Mouse (Mus musculus) left cerebral cortex, adult 2 months (tissue): ENCODE measurements at regions not wholly inside any gene's neighbourhood (a gene's known extent, or its start where the extent isn't known, plus 50 kb on each side); places are given as distances from the start of the nearest gene placed in this dataset.

Source experiments
- DNase-seq, 2 experiments: peaks; one replicate each; pipeline ENCODE4 v3.0.0; 2021 to 2022; ENCODE audit warnings: low spot score in 2 of 2, mixed read lengths in 1 of 2; ENCODE audit errors: extremely low spot score in 1 of 2
- H3K27ac ChIP-seq: fragments of 200-600 bp; 2 replicates; pipeline ENCODE4 v1.8.1; 2022
- H3K4me3 ChIP-seq: fragments of 200-600 bp; 2 replicates; pipeline ENCODE4 v1.8.1; 2022
- CTCF ChIP-seq: fragments of 200-600 bp; IDR thresholded peaks from 2 replicates; pipeline ENCODE4 v1.8.1; 2022; ENCODE audit warnings: antibody characterized with exemption, mild to moderate bottlenecking, moderate library complexity
- intact Hi-C: fragments of 180-260 bp; cut with DNase I; formaldehyde crosslinking; loops from one replicate; pipeline ENCODE4 v1.15.1; 2025

DNA sequence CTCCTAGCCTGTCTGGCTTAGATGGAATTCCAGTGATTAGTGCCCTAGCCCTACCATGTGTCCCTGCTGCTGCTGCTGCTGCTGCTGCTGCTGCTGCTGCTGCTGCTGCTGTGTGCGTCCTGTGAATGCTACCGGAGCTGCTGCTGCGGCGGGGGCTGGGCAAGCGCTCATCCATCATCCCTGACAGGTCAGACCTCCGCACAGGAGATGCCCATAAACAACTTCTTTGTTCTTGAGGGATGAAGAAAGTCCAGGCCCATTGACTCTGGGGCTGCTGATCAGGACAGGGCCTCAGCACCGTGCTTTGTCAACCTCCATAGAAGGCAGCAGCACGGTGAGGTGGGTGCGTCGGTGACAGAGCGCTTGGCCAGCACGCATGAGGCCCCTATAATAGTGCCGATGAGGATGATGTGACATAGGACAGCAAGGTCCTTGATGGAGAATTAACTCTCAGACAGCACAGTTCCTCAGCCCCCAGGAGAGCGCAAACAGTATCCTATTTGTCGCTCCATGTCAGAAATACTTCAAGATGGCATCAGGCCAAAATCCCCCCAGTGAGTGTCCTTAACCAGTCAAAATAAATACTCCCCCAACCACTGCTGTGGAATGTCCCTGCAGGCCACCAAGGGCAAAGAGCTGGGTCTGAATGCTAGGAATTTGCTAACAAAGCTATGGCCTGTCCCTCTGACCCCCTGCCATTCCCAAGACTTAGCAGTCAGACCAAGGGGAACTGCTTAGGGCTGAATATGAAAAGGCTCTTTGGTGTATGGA lies 95.1 kb upstream of the Errfi1 start:
- intact Hi-C loops: loop anchor here (5.0 kb wide), 1 partner anchor 94 kb away; the partner anchor contains the start of gene Errfi1
- no peak for TF ChIP-seq CTCF
- no peak overlapping the region for H3K4me3 ChIP-seq
- peak overlapping the region; percentile 24 for H3K27ac ChIP-seq
- DNase-seq: no peak

DNA sequence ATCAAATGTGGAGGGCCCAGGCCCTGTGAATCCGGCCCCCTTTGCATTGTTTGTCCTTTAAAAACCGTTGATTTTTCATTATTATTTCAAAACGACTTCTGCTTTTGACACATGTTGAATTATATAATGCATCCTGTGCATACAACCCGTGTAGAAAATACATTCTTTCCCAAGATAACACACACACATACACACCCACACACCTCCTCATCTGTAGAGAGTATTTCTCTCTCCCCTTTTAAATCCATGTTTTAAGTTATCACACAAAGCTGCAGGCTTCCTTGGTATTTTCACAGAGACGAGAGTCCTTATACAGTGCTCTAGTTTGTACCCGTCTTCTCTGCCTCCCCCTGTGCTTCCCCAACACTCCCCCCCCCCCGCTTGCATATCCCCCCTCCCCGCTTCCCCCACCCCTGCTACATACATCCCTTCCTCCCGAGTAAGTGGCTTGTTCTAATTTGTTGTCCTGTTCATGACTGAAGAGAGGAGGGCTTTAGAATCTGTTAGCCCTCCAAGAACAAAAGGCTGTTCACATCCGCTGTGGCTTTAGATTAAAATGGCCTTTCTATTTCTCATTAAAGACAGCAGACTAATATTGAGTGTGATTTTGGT lies 95.8 kb upstream of the Errfi1 start:
- Histone ChIP-seq H3K27ac (peak overlapping the region; percentile 64), H3K4me3 (no peak overlapping the region)
- intact Hi-C loops: loop anchor here (5.0 kb wide), 1 partner anchor 94 kb away; the partner anchor contains the start of gene Errfi1
- no peak for DNase-seq
- TF ChIP-seq CTCF: no peak

DNA sequence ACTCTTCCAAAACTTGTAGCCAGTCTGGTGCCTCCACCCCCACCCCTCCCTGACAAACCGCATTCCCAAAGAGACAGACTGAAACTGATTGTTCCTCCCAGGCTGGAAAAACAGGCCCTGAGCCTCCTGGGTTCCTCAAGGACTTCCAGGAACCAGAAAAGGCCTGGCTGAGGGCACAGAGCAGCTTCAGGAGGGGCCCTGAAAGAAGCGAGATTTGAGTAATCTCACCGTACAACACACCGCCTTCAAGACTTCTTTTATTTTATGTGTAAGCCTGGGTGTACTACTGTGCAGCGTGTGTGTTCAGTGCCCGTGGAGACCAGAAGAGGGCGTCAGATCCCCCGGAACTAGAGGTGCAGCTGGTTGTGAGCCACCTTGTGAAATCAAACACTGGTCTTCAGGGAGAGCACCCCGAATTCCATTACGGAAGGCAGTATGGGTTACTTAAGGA lies 96.4 kb upstream of the Errfi1 start:
- peak; percentile 28 for TF ChIP-seq CTCF
- Histone ChIP-seq H3K4me3 (no peak overlapping the region), H3K27ac (peak overlapping the region; percentile 64)
- no peak for DNase-seq
- intact Hi-C loops: loop anchor here (5.0 kb wide), 1 partner anchor 95 kb away; the partner anchor contains the start of gene Errfi1

DNA sequence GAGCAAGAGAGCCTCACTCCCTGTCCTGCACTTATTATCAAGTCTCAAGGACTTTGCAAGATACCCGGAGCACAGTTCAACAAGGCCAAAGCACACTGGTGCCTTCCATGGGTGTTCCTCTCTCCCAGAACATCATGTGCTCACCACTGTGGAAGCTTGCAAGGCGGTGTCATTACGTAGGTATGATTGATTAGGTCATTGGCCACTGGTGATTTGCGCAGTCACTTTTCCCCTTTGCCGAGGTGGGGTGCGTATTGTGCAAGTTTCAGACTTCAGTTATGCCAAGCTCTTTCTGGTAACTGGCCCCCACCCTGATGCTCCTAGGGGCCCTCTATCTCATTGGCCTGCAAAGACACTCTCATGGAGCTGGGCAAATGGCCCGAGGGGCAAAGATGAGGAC lies 98.3 kb upstream of the Errfi1 start:
- TF ChIP-seq CTCF: no peak
- intact Hi-C loops: loop anchor here (5.0 kb wide), 1 partner anchor 97 kb away; the partner anchor contains the start of gene Errfi1
- Histone ChIP-seq H3K27ac (no peak overlapping the region), H3K4me3 (no peak overlapping the region)
- no peak for DNase-seq

DNA sequence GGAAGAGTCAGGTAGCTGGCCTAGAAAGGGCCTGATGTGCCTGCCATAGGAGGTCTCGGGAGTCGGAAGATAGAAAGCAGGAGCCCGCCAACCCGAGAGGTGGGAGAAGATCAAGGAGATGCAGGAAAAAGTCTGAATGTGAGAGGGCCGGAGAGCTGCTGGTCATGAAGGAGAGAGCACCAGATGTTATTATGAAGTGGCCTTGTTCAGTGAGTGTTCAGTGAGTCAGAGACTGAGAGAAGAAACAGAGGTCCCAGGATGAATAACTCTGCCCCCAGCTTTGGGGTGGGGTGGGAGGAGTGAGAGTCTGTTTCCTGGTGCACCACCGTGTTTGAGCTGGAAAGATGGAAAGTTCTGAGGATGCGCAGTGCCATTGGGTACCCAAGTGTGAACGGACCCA lies 100.2 kb upstream of the Slc45a1 start:
- Histone ChIP-seq H3K27ac (no peak overlapping the region), H3K4me3 (no peak overlapping the region)
- DNase-seq: no peak
- TF ChIP-seq CTCF: no peak
- intact Hi-C loops: no loop called here

DNA sequence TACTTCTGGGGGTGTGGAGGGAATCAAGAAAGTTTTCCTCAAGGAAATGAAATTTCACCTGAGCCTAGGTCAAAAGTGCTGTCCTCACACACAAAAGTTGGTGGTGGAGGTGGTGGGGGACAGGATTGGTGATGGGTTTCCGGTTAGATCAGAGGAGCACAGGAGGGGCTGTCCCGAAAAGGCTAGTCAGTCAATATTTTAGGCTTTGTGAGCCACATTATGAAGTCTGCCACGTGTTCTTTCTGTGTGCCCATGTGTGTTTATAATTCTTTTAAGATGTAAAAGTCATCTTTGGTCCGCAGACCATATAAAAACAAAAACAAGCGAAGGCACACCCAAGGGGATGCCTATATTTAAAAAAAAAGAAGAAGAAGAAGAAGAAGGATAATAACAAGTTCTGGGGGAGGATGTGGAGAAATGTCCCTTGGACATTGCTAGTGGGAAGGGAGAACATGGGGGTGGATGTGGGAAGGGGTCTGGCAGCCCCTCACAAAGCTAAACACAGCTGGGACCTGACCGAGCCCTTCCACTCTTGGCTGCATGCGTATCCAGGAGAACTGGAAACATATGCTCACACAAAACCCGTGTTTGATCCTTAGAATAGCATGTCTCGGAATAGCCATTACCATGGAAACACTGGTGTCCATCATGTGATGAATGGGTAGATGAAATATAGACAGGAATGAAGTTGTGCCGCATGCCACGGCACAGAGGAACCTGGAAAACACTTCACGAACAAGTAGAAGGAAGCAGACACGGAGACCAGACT lies 98.7 kb upstream of the Slc45a1 start:
- DNase-seq: peak in 1 of 2 experiments; percentile 20
- TF ChIP-seq CTCF: no peak
- peak overlapping the region; percentile 73 for H3K27ac ChIP-seq
- no peak overlapping the region for H3K4me3 ChIP-seq
- intact Hi-C loops: no loop called here

DNA sequence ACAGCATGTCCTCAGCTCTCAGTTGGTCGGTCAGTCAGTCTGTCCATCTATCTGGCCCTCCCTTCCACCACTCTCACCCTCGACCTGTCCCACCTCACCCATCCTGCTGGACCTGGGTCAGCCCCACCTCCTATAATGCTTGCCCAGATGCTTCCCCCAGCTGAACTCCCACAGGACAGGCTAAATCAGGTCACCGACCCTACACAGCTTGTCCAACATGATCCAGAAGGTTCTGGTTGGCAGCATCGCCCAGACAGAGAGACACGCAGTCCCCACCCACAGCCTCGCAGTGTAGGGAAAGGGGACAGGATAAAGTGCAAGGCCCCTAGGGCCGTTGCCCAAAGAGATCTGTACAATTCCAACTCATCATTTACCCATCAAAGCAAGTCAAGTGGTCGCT lies 97.1 kb upstream of the Slc45a1 start:
- Histone ChIP-seq H3K27ac (no peak overlapping the region), H3K4me3 (no peak overlapping the region)
- TF ChIP-seq CTCF: no peak
- intact Hi-C loops: no loop called here
- no peak for DNase-seq

DNA sequence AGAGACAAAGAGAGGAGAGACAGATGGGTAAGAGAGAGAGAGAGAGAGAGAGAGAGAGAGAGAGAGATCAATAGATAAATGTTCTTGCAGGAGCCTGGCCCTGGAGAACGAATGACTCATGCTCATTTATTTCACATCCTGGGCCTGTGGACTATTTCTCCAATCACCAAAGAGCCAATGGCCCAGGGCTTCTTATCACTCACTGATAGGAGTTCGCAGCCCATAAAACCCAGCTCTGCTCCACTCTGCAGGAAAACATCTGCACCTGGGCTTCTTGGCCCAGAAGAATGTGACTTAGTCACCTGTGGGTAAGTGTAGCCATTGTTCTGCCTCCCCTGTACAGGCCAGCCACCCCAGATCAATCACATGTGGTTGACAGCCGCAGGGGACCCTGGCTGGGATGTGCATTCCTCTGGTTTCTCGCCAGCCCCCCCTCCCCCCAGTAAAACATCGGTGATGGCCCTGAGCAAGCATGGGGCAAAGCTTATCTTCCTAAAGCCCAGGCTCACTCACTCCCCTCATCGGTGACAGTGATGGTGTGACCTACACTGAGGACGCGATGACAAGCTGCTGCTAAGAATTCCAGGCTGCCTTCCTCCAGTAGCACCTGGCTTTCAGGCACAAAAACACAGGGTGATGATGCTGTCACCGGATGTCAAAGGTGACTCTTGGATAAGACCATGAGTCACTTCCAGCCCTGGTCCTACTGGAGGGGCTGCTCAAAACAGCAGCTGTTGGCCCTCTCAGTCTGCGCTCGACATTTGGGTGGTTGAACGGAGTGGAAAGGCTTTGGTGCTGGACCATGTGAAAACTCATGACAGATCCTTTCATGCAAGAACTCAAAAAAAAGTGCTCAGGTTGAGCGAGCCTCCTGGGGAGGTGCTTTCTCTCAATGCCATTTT lies 96.4 kb upstream of the Slc45a1 start:
- intact Hi-C loops: no loop called here

DNA sequence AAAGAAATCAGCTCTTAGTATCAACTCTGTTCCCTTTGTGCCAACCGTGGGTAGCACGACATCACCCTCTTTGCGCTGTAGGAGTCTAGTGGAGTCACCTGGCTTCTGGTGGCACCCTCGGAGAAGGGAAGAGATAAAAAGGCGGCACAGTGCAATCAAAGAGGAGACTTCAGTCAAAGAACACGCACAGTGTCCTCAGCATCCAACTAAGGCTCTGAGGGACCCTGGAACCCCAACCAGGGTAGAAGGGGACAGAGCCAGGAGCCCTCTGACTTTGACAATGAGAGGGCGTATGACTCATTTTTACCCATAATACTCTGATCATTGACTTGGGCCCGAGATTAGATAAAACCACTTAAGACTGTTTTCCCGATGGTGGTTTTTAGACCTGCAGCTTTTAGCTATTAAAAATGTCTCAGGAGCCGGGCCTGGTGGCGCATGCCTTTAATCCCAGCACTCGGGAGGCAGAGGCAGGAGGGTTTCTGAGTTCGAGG lies 94.5 kb upstream of the Slc45a1 start:
- intact Hi-C loops: no loop called here
- no peak overlapping the region for H3K27ac ChIP-seq
- no peak for DNase-seq

More for the DNA sequence above, 96.4 kb upstream of the Slc45a1 start:
- no peak overlapping the region for H3K4me3 ChIP-seq
- H3K27ac ChIP-seq: no peak overlapping the region
- no peak for TF ChIP-seq CTCF
- no peak for DNase-seq

DNA sequence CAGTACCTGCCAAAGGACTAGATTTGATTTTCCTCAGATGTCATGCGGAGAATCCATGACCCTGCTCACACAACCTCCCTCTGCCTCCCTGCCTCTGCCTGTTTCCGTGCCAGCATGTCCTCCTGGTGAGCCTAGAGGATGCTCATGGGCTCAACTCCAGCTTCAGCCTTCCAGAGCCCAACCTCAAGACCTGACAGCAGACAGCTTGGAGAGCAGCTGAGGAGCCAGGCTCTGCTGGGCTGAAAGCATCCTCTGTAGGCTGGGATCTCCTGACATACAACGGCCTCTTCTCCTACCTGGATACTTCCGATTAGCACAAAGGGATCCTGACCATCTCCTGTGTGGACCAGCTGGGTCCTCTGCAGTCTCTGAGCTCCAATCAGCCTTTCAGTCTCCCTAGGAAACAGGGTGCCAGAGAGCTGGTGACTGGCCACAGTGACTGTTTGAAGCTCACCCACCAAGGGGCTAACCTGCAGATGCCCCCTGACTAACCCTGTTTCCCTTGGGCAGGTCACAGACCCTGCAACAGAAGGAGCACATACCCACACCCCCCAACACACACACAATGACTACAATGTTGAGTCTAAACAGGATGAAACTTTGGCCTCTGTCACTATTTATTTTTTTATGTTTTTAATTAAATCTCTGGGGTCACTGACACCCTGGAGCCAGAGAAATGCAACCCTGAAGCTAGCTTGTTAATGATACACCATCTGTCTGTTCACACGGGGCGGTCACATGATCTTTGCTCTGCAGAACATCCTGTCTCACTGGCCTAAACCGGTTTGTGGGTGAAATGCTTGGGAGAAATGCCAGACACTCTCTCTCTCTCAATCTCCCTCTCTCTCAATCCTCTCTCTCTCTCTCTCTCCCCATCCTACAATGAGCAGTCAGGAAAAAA lies 93.8 kb upstream of the Slc45a1 start:
- H3K27ac ChIP-seq: peak overlapping the region; percentile 34
- DNase-seq: no peak
- intact Hi-C loops: no loop called here
- no peak for TF ChIP-seq CTCF
- no peak overlapping the region for H3K4me3 ChIP-seq

More for the DNA sequence above, 94.5 kb upstream of the Slc45a1 start:
- no peak overlapping the region for H3K4me3 ChIP-seq
- TF ChIP-seq CTCF: no peak; the same call in 1 of the 2 replicates
